Mouse (Mus musculus): ENCODE measurements around the gene Slc5a2.

GRCm38 (mm10) chr7:128314491-128314890 is 49.0 kb downstream of the Slc5a2 start:
- TF ChIP-seq RCOR1 (conservative IDR thresholded peaks at IDR 0.05; ENCODE audit: low read depth, low read length) (no peak), CTCF (conservative IDR thresholded peaks at IDR 0.05 in 1 of 2, IDR thresholded peaks at IDR 0.05 in 1 of 2; ENCODE audit: low read depth in 2 of 2, low read length in 2 of 2) (no peak), MEF2A (IDR thresholded peaks at IDR 0.05; ENCODE audit: borderline replicate concordance, low read depth, low read length) (no peak), POLR2A (IDR thresholded peaks at IDR 0.05; ENCODE audit: low read depth, low read length) (no peak), EP300 (IDR thresholded peaks at IDR 0.05; ENCODE audit: low read length) (no peak), UBTF (IDR thresholded peaks at IDR 0.05; ENCODE audit: low read depth, low read length) (no peak), USF2 (conservative IDR thresholded peaks at IDR 0.05; ENCODE audit: low read depth, low read length) (no peak), GABPA (IDR thresholded peaks at IDR 0.05; ENCODE audit: insufficient replicate concordance, low read depth, low read length) (no peak)
